Mouse (Mus musculus) forelimb bud, embryonic 11.5 days (tissue): ENCODE results near the gene Kctd21.

ENCODE experiments used
- DNase-seq: peaks from one replicate; pipeline ENCODE4 v3.0.0-alpha.2; 2012; ENCODE audit warnings: low read depth, low spot score

The Kctd21 gene

GRCm38 (mm10) chr7:97386806-97387370 lies 54.8 kb downstream of the Kctd21 start:
- DNase-seq: no peak

GRCm38 (mm10) chr7:97387561-97388147 lies 55.5 kb downstream of the Kctd21 start:
- no peak for DNase-seq

DNA sequence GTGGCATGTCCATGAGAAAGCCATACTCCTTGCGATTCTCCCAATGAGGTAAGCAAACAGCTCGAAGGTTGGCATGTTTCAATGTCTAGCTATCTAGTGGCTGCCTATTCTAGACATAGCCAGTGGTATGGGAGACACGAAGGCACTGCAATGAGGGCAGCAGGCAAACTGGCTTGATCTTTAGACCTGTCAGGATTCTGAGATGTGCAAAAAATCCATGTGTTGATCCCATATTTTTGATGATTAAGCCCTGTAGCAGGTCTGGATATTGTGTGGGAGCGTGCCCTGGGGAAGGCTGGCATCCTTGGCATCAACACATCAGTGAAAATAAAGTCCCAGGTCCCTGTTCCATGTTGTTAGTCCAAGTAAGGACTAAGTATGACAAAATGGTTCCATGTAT lies 56.4 kb downstream of the Kctd21 start:
- DNase-seq: no peak

GRCm38 (mm10) chr7:97391293-97392078 lies 59.4 kb downstream of the Kctd21 start:
- DNase-seq: no peak

DNA sequence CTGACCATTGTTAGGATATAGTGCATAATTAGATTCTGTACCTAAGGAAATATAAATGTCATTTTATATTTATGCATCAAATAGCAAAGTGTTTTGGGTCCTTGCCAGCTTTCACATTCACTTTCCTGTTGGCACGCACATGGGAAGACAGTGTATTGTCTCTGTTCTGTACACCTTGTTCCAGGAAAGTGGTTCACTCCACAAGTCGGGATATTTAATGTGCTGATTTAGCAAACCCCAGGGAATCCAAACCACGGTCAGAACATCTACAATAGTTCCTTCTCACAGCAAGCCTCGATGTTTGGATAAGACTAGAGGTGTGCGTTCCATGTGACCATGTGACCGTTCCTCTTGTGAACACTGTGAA lies 59.9 kb downstream of the Kctd21 start:
- DNase-seq: no peak

- DNase-seq: no peak
These were observed 62.2 kb downstream of the Kctd21 start for GRCm38 (mm10) chr7:97394375-97394774.

GRCm38 (mm10) chr7:97398943-97399342 lies 66.8 kb downstream of the Kctd21 start:
- DNase-seq: no peak
